Mouse (Mus musculus) kidney, postnatal 14 days (tissue): Measurements from ENCODE around the gene Dennd4a.
A peak's percentile ranks its signal among the peaks of the same experiment; 100 is the strongest.

Experiments used
- DNase-seq: peaks from one replicate; pipeline ENCODE4 v3.0.0; 2022; ENCODE audit warnings: mixed read lengths

The Dennd4a gene

DNA sequence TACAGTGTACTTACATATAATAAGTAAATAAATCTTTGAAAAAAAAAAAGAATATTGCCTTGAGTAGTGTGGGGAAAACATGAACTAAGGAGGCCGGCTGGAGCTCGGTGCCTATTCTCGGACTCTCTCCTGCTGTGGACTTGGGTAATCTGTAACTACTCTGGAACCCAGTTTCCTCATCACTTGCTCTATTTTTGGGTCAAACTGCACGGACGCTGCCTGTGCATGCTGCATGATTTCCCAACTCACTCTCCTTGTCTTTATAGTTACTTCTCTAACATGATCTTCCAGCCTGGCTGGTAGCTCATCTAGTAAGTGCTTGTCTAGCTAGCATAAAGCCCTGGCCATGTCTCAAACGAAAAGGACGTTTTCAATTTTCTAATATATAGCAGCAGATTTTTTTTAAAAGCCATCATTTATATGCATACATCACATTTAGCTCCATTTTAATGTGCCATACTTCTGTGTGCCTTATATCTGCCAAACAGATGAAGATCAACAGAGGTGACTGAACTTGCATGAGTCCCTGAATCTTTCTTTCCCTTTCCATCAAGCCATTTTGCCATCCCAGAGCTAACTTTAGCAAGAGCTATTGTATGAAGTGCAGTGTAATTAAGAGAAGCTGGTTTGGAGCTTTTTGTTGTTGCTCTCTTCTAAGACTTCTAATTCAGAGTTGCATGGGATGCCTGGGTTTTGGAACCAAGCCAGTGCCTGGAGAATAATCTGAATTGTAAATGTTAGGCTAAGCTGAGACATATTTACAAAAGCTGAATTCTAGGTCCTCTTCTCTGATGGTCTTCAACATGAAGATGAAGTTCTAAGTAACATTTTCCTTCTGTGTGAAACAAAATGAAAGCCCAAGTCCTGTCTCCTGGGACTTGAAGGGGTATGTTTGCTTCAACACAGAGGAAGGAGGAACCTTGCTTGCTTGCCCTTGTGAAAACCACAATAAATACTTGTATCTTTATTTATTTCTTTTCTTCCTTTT lies 20.2 kb upstream of the Dennd4a start:
- peak; percentile 20 for DNase-seq

DNA sequence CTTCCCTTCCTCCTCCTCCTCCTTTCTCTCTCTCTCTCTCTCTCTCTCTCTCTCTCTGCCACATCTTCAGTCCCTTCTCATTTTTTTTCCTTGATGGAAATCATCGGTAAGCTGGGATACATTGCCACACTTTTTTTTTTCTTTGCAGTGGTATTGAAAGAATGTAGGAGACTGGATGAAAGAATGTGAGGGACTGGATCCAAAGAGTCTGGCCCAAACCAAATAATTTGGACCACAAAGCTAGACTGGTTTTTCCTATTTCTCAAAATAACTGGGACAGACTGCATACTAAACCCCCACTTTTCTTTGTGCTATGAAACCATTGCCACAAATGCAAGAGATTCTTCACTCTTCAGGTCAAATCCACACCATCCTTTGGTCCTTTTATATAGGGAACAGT lies 19.5 kb upstream of the Dennd4a start:
- DNase-seq = peak; percentile 5

DNA sequence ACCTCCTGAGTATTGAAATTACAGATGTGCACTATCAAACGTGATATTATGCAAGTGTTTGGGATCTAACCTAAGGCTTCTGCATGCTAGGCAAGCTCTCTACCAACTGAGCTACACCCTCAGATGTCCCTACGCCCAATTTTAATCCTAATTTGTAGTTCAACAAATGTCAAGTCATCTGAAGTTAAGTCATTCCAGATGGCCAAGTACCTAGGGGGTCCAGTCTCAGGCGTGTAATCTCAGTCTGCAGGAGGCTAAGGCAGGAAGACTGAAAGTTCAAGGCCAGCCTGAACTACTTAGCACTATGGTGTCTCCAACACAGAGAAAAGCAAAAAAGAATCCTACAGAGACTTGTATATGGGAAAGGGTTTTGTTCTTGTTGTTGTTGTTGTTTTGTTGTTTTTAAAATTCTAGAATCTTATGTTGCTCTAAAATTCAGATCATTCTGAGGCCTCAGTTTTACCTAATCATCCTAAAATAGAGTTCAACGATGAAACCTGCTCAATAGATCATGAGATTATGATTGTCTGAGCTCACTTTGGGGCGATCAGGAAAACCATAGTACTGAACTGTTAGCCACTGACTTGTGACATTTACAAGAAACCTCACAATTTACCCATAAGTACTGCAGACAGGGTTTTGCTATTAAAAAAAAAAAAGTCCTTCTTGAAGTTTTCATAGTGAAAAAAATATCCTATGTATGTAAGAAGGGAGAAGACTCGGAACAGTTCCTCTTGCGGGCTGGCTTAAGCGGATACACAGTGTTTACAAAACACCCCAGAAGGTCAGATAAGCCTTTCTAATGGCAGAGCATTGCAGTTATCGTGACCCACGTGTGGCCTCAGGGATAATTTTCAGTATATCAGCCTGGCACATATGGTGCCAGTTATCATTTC lies 18.5 kb upstream of the Dennd4a start:
- no peak for DNase-seq

DNA sequence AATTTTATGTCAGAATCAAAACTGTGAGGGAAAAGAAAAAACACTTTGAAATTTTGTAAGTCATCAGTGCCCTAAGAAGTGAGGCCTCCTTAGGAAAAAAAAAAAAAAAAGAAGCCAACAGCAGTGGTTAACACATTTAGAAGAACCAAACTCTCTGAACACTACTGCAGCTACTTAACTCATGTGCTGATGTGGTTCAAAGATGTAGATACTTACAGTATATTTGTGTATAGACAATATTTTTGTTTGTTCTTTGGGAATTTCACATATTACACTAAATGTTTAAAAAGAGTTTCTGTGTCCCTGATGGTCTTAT lies 17.9 kb upstream of the Dennd4a start:
- no peak for DNase-seq

DNA sequence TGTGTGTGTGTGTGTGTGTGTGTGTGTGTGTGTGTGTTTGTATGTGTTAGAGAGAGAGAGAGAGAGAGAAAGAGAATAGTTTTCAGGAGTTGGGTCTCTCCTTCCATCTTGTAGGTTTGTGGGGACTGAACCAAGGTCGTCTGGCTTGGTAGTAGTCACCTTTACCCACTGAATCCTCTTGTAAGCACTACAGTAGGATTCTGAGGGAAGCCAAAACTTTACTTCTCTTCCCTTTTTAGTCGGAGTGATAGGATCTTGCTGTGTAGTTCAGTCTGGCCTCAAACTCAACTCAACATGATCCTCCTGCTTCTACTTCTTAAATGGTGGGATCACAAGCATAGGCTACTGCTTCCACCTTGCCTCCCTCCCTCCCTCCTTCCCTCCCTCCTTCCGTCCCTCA lies 17.3 kb upstream of the Dennd4a start:
- DNase-seq = no peak

DNA sequence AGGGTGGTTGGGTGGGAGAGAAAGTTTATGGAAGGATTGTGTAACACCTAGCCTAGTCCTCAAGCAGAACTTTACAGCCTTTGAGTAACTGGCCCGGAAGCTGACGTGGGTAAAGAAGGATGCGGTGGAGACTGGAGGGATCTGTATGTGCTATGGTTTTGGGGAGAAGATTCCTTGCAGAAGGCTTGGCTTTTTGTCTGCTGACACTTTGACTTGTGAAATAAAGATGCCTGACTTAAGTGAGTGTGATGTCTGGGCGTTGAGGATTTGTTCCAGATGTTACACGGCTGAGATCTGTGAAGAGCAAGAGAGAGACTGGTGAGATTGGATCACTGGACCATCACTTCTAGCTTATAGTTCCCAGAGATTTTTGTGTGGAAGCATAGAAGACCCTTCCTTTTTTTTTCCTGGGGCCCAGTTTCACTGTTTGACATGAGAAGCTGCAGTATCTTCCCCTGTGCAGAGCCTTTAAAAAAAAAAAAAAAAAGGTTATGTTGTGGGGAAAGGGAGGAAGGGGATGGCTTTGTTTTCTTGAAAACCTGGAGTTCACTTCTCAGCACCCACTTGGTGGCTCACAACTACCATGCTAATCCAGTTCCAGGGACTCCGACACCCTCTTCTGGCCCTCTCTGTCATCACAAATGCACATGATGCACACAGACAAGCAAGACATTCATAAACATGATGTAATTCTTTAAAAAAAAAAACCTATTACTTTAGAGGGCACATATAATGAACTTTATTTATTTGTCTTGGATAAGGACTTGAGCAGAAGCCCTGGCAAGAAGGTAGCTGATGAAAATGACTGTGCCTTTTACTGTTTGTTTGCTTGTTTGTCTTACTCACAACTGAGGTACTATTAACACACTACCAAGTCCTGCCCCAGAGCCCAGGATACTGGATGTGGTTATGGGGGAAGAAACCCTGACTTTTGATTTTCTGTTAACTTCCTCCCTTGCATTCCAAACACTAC lies 16.4 kb upstream of the Dennd4a start:
- peak; percentile 12 for DNase-seq

DNA sequence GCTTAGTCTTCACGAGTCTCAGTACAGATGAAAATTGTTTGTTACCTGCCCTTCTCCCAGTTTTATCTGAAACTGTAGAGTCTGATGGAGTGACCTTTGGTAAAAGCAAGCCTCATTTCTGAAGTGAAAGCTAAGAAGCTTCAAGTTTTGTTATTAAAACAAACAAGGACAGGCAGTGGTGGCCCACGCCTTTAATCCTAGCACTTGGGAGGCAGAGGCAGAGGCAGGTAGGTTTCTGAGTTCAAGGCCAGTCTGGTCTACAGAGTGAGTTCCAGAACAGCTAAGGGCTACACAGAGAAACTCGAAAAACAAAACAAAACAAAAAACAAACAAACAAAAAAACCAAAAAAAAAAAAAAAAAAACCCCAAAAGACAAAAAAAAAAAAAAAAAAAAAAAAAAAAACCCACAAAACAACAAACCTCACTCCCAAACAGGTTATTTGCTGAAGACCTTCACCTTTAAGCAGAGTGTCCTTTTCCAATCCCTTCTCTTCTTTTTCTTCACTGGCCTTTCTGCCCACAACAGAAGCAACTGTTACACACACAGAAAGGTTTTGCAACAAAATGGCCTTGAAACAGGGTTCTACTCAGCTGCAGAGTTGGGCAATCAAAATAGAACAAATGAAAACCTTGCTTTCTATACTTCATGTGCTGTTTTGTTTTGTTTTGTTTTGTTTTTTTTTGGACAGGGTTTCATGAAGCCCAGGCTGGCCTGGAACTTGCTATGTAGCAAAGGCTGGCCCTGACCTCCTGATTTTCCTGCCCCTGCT lies 15.1 kb upstream of the Dennd4a start:
- DNase-seq = no peak

DNA sequence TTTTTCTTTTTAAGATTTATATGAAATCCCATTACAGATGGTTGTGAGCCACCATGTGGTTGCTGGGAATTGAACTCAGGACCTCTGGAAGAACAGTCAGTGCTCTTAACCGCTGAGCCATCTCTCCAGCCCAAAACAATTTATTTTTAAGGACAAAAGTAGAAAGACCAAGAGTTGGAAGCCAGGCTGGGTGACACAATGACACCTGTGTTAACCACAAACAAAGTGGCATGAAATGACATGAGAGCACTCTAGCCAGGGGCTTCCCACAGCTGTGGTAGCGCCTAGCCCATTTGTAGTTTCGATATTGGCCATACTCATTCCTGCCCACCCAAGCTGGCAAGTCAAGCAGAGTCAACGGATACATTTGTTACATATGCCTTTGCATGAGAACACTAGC lies 13.7 kb upstream of the Dennd4a start:
- DNase-seq = no peak

DNA sequence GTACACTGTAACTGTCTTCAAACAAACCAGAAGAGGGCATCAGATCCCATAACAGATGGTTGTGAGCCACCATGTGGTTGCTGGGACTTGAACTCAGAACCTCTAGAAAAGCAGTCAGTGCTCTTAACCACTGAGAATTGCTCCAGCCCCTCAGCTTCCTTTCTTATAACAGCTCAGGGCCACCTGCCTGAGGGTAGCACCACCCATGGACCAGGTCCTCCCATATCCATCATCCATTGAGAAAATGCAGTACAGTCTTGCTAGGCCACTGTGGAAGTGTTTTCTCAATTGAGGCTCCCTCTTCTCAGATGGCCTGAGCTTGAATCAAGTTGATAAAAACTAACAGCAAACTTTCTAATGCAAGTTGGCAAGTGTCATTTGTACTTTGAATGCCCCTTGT lies 13.0 kb upstream of the Dennd4a start:
- no peak for DNase-seq

DNA sequence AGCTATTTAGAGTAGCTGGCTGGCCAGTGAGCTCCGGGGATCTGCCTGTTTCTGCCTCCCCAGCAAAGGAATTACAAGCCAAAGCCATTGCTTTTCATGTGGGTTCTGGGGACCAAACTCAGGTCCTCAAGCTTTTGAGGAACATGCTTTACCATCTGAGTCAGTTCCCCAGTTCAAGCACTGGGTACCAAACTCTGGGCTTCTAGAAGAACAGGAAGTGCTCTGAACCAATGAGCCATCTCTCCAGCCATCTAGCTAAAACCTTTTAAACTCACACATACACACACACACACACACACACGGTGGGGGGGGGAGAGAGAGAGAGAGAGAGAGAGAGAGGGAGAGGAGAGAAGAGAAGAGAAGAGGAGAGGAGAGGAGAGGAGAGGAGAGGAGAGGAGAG lies 12.3 kb upstream of the Dennd4a start:
- no peak for DNase-seq

DNA sequence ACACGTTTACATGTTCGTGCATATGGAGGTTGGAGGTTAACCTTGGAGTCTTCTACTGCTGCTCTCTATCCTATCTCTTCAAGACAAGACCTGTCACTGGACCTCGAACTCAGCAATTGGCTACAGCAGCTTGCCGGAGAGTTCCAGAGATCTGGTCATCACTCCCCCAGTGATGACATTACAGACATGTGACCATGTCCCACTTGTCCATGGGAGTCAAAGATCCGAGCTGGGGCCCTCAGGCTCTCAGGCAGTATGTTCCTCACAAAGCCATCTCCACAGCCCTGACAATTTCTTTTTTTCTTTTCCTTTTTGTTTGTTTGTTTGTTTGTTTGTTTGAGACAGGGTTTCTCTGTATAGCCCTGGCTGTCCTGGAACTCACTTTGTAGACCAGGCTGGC lies 11.6 kb upstream of the Dennd4a start:
- DNase-seq = no peak

DNA sequence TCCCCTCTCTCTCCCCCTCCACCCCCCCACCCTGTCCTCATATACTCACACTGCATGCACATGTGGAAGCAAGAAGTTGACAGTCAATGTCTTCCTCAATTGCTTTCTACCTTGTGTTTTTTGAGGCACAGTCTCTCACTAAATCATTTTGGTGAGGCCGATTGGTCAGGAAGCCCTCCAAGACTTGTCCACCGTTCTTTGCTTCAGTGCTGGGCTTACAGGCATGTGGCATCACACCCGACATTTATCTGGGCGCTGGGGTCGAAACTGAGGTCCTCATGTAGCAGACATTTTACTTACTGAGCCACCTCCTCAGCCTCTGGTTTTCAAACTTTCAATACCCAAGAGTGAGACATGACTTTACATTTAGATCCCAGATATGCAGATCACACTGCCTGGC lies 8.6 kb upstream of the Dennd4a start:
- DNase-seq = no peak

DNA sequence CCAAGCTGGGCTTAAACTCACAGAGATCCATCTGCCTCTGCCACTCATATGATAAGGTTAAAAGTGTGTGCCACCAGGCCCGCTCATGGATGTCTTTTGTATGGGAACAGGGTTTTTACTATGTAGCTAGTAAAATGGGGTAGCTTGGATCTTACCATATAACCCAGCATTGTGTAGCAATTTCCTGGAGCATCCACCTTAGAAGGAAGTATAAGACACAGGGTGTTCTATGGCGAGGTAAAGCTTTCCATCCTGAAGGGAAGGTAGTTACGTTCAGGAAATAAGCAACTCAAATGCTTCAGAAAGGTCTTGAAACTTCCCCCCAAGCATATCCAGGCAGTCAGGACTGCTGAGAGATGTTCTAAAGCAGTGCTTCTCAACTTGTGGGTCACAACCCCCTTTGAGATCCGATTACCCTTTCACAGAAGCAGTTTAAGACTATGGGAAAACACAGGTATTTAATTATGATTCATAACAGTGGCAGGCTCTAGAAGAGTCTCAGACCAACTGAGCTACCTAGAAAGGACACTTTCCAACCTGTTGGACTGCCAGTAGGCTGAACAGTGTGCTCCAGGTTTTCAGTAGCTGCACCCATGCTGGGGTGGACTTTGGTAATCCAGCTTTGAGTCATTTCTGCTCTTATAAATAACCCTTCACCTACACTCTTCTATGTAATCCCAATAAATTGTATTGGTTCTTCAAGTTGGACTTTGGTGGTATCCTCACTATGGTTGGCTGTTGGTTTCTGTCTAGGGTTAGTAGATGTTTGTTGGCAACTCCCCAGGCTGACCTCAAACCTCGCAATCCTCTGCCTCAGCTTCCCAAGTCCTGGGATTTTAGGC lies 7.5 kb upstream of the Dennd4a start:
- no peak for DNase-seq

DNA sequence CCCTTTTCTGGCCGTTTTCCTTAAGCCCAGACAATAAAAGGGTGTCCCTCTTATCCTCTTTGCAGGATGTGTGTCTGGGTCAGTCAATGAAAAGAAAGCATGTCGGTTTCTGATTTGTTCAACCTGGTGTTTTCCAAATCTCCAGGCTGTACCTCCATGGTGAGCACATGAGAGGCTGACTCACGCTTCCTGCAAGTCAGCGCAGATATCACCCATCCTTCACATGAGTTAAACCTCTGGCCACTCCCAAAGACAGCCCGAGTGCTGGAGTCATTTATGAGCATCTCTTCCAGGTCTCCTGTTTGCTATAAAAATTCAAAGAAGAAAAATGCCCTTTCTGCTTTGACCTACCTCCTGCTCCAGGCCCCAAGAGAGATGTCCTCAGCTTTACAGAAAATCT lies 5.3 kb upstream of the Dennd4a start:
- DNase-seq = no peak

DNA sequence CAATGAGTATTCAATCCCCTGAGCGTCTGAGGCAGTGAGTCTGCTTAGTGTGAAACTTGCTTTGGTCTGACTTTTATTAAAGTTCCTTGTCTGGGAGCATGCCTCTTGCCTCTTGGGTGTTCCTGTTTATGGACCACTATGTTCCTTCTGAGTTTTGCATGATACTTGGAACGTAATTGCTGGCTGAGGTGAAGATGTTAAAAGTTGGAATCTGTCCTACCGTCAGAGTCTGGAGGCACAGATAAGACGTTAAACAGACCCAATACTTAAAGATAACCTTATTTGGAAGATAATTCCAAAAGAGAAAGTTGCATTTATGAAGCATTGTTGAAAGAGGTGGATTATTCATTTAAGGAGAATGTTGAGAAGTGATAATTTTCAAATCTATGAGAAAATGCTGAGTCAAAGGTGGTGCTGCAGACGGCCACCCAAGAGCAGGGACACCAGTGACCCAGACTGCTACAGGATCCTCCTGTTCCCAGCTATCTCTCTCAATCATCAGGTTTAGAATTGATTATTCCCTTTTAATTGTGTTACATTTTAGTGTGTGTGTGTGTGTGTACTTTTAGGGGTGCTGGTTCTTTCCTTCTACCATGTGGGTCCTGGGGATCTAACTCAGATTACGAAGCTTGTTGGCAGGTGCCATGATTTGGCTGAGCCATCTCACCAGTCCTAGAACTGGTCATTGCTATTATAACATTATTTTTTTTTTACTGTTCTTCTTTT lies 4.6 kb upstream of the Dennd4a start:
- no peak for DNase-seq

DNA sequence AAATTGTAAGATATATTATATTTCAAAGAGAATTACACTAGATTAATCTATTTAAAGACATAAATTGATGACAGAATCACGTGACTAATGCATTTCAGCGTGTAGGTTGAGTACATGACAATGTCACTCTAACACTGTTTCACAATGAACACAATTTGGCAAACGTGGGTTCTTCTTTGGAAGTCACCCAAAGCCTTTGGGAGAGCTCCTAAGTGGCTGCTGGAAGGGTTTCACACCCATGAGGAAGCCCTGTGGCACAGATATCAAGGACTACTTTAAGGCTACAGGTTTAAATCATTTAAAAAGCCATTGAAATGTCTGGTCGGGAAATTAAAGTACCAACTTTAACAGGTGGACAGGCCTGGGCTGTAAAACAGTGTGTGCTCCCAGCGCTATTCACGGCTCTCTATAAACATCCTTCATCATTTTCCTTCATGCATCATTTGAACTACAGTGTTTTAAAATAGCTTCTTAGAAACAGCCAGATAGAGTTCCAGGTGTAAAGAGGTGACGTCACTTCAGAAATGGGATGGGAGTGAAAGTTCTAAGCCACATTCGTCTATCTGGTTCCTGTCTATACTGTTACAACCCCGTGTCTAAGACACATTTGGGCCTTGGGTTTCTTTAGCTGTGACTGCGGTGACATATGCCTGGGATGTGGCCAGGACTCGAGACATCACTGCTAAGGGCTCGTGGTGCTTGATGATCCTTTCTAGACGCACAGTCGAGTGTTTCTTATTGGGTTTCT lies 3.9 kb upstream of the Dennd4a start:
- DNase-seq = no peak

DNA sequence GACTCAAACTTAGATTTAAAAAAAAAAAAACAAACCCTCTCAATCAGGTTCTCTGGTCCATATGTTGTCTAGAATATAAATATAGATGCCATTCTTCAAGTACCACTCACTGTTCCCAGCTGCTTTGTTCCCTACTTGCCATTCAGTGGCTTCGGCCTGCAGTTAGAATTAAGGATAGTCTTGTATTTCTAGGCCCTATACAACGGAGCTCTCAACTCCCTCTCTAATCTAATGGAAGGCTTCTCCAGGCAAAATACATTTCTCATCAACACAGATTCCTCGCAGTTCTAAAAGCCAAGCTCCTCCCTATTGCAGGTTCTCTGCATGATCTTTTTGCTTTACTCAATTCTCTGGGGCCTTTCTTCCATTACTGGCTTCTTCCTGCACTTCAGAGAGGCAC lies 1.3 kb upstream of the Dennd4a start:
- DNase-seq = no peak

DNA sequence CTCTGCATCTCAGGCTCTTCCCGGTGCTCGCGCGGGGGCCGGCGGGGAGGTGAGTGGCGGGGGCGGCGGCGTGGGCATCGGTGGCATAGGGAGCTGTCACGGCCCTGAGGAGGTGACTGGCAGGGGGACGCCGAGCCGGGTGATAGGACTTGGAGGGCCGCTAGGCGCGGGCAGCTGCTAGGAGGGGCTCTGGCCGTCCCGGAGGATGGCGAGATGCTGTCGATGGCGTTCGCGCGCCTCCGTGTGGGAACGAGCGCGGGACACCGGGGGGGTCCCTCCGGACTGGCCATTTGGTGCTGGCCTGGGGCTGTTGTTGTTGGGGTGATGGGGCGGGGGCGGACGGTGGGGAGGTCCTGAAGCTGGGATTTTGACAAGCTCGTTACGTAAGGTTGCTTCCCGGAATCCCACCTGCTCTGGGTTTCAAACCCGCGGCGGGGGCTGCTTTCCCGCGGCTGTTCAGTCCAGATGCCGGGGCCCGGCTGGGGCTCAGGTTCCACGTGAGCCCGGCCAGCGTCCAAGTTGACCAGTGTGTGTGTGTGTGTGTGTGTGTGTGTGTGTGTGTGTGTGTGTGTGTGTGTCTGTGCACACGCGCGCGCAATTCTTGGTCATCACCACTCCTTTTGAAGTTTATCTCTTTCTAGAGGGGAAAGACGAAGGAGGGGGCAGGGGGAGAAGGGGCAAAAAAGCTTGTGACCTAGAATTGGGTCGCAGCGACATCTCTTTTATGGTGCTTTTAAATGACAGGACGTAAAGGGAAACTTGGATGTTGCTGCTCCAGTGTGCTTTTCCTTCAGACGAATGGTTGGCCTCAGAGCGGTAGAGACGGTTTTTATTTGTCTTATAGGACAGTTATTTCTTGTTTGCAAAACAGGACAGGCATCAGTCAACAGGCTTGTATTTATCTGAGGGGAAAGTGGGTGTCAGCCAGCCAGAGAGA lies 666 bp downstream of the Dennd4a start:
- peak; percentile 69 for DNase-seq
